Mouse (Mus musculus): Measurements from ENCODE around the gene Armc3.

Gene Armc3

GRCm38 (mm10) chr2:19198452-19199365, at the start of gene Armc3:
Gene Armc3 (plus strand): TSS chr2:19199302.
- peak; percentile 57 to 64 for DNase-seq

GRCm38 (mm10) chr2:19152687-19153086, 46.4 kb upstream of the Armc3 start:
- no peak for DNase-seq

GRCm38 (mm10) chr2:19156176-19156575, 42.9 kb upstream of the Armc3 start:
- peak in 1 of 2 experiments; percentile 12 for DNase-seq

- DNase-seq, result no peak
These were observed 39.6 kb upstream of the Armc3 start for GRCm38 (mm10) chr2:19159539-19159938.

GRCm38 (mm10) chr2:19160368-19161114, 38.6 kb upstream of the Armc3 start:
- no peak for DNase-seq

GRCm38 (mm10) chr2:19164234-19164633, 34.9 kb upstream of the Armc3 start:
- DNase-seq, result no peak

GRCm38 (mm10) chr2:19176827-19177236, 22.3 kb upstream of the Armc3 start:
- DNase-seq, result no peak

- DNase-seq, result no peak
These were observed 308 bp downstream of the Armc3 start for GRCm38 (mm10) chr2:19199366-19199853.

- no peak for DNase-seq
These were observed 1.0 kb downstream of the Armc3 start for GRCm38 (mm10) chr2:19200112-19200511.

GRCm38 (mm10) chr2:19201682-19202081, 2.6 kb downstream of the Armc3 start:
- DNase-seq, result no peak

GRCm38 (mm10) chr2:19234305-19234704, 35.2 kb downstream of the Armc3 start:
- DNase-seq, result no peak

- DNase-seq, result no peak
These were observed 36.1 kb downstream of the Armc3 start for GRCm38 (mm10) chr2:19235193-19235592.

- no peak for DNase-seq
These were observed 36.5 kb downstream of the Armc3 start for GRCm38 (mm10) chr2:19235614-19236013.

GRCm38 (mm10) chr2:19238771-19239170, 39.7 kb downstream of the Armc3 start:
- no peak for DNase-seq

- DNase-seq, result no peak
These were observed 50.5 kb downstream of the Armc3 start for GRCm38 (mm10) chr2:19249611-19250010.

GRCm38 (mm10) chr2:19255037-19255436, 55.9 kb downstream of the Armc3 start:
- DNase-seq, result no peak

GRCm38 (mm10) chr2:19257255-19257654, 58.2 kb downstream of the Armc3 start:
- DNase-seq, result no peak

- DNase-seq, result no peak
These were observed 61.3 kb downstream of the Armc3 start for GRCm38 (mm10) chr2:19260399-19260798.

GRCm38 (mm10) chr2:19263375-19263774, 64.3 kb downstream of the Armc3 start:
- peak in 1 of 2 experiments; percentile 6 for DNase-seq

GRCm38 (mm10) chr2:19265834-19266233, 66.7 kb downstream of the Armc3 start:
- no peak for DNase-seq

- DNase-seq, result no peak
These were observed 68.3 kb downstream of the Armc3 start for GRCm38 (mm10) chr2:19267396-19267795.

- no peak for DNase-seq
These were observed 70.9 kb downstream of the Armc3 start for GRCm38 (mm10) chr2:19269955-19270354.

- no peak for DNase-seq
These were observed 71.6 kb downstream of the Armc3 start for GRCm38 (mm10) chr2:19270709-19271120.

- no peak for DNase-seq
These were observed 75.5 kb downstream of the Armc3 start for GRCm38 (mm10) chr2:19274583-19274982.
